Mouse (Mus musculus) neutrophil, adult 5-6 weeks (primary cell): ENCODE measurements around the gene Mylk2. TPM values are rescaled to one million over a fixed set of nuclear protein-coding genes. Genes with fewer than 3 reads are reported as not detected.

Source experiments
- ATAC-seq: fragments of 151-379, 151-347 bp; 2 replicates; pipeline ENCODE4 v1.8.0; 2017; ENCODE audit warnings: mild to moderate bottlenecking, moderate TSS enrichment; ENCODE audit not compliant: insufficient number of reproducible peaks, poor library complexity, low FRiP score, severe bottlenecking; ENCODE audit errors: extremely low read depth
- total RNA-seq: library from RNA; stranded (forward); fragments of 200-1000 nt; gene quantifications from 2 replicates; pipeline ENCODE4 v1.2.3, GENCODE M21; 2017

Mylk2 gene
- total RNA-seq, 1 experiment from 2014 or later: not detected

- ATAC-seq: no peak
These were observed 1.3 kb upstream of the Mylk2 start for GRCm38 (mm10) chr2:152909848-152910247.

- no peak for ATAC-seq
These were observed 280 bp downstream of the Mylk2 start for GRCm38 (mm10) chr2:152911432-152911831.

GRCm38 (mm10) chr2:152913471-152913870 lies 2.3 kb downstream of the Mylk2 start:
- no peak for ATAC-seq

- peak; percentile 69 for ATAC-seq
These were observed 3.4 kb downstream of the Mylk2 start for GRCm38 (mm10) chr2:152914310-152915120.

- ATAC-seq: no peak
These were observed 4.3 kb downstream of the Mylk2 start for GRCm38 (mm10) chr2:152915453-152915852.

GRCm38 (mm10) chr2:152916111-152916510 lies 5.0 kb downstream of the Mylk2 start:
- no peak for ATAC-seq

- ATAC-seq: no peak
These were observed 6.5 kb downstream of the Mylk2 start for GRCm38 (mm10) chr2:152917671-152918070.

GRCm38 (mm10) chr2:152922376-152922775 lies 11.2 kb downstream of the Mylk2 start:
- ATAC-seq: no peak

- ATAC-seq: no peak
These were observed 12.5 kb downstream of the Mylk2 start for GRCm38 (mm10) chr2:152923621-152924020.

GRCm38 (mm10) chr2:152924128-152924527 lies 13.0 kb downstream of the Mylk2 start:
- ATAC-seq: no peak

GRCm38 (mm10) chr2:152924543-152924942 lies 13.4 kb downstream of the Mylk2 start:
- ATAC-seq: no peak

GRCm38 (mm10) chr2:152925189-152925872 lies 14.2 kb downstream of the Mylk2 start:
- ATAC-seq: no peak

- ATAC-seq: no peak
These were observed 15.7 kb downstream of the Mylk2 start for GRCm38 (mm10) chr2:152926896-152927295.

GRCm38 (mm10) chr2:152927371-152927770 lies 16.2 kb downstream of the Mylk2 start:
- no peak for ATAC-seq

GRCm38 (mm10) chr2:152928219-152928987 lies 17.3 kb downstream of the Mylk2 start:
- ATAC-seq: no peak

GRCm38 (mm10) chr2:152928988-152929370 lies 17.8 kb downstream of the Mylk2 start:
- no peak for ATAC-seq

GRCm38 (mm10) chr2:152930276-152930675 lies 19.1 kb downstream of the Mylk2 start:
- no peak for ATAC-seq

- no peak for ATAC-seq
These were observed 20.5 kb downstream of the Mylk2 start for GRCm38 (mm10) chr2:152931456-152932160.

GRCm38 (mm10) chr2:152933048-152933447 lies 21.9 kb downstream of the Mylk2 start, which contains the start of gene Foxs1:
Gene Foxs1 (minus strand): TSS chr2:152933208.
- ATAC-seq: no peak
